Mouse (Mus musculus) megakaryocyte, embryonic 14.5 days (primary cell): Measurements from ENCODE around the gene Spata48. TPM values are rescaled to one million over a fixed set of nuclear protein-coding genes. Genes with fewer than 3 reads are reported as not detected.
A peak's percentile ranks its signal among the peaks of the same experiment; 100 is the strongest.

ENCODE experiments used
- H3K27me3 ChIP-seq: replicated peaks from 2 replicates; pipeline ENCODE3; 2012; ENCODE audit warnings: inconsistent platforms
- H3K36me3 ChIP-seq: replicated peaks from 2 replicates; pipeline ENCODE3; 2012; ENCODE audit warnings: low read length, inconsistent platforms, mixed read lengths
- H3K4me1 ChIP-seq: 2 replicates; pipeline ENCODE4 v1.6.1; 2012; ENCODE audit warnings: inconsistent platforms
- H3K4me3 ChIP-seq: replicated peaks from 2 replicates; pipeline ENCODE3; 2012; ENCODE audit warnings: moderate library complexity, mild to moderate bottlenecking, inconsistent platforms
- H3K9me3 ChIP-seq: 2 replicates; pipeline ENCODE4 v1.6.1; 2012; ENCODE audit warnings: inconsistent platforms
- FLI1 ChIP-seq: IDR thresholded peaks from 2 replicates; pipeline ENCODE4 v1.6.1; 2012; ENCODE audit warnings: low read length, inconsistent platforms, mixed read lengths
- GATA1 ChIP-seq: IDR thresholded peaks from 3 replicates; pipeline ENCODE4 v1.6.1; 2012; ENCODE audit warnings: mixed read lengths, low read length, inconsistent platforms, borderline replicate concordance
- polyA plus RNA-seq: library from polyadenylated mRNA; stranded (reverse); fragments of >175 nt; gene quantifications from 2 replicates; pipeline ENCODE4 v1.2.3, GENCODE M21; 2012; ENCODE audit warnings: low replicate concordance; ENCODE audit not compliant: insufficient read depth

The Spata48 gene
- polyA plus RNA-seq, result 6.8 and 25.8 TPM in 2 replicates

GRCm38 (mm10) chr11:11461635-11462560 is at the start of gene Spata48, which contains the start of gene Zpbp:
TSS of gene Spata48 (plus strand) at chr11:11462094.
TSS of gene Zpbp (minus strand) at chr11:11462408.
- peak within 1 kb of the TSS; percentile 98 for H3K4me3 ChIP-seq
- H3K36me3 ChIP-seq, result no peaks in the 10 kb centered on the region
- no peaks in the 10 kb centered on the region for H3K27me3 ChIP-seq
- no peaks in the 10 kb centered on the region for H3K9me3 ChIP-seq
- peaks cover 26% of the 10 kb centered on the region for H3K4me1 ChIP-seq
- TF ChIP-seq GATA1, result no peak
- peak; percentile 71; the same call in 1 of the 2 replicates for TF ChIP-seq FLI1

- H3K4me3 ChIP-seq, result no peak overlapping the region
- H3K4me1 ChIP-seq, result peaks cover 2% of the 10 kb centered on the region; the same call in 1 of the 2 replicates
- no peaks in the 10 kb centered on the region for H3K9me3 ChIP-seq
- no peaks in the 10 kb centered on the region for H3K27me3 ChIP-seq
- H3K36me3 ChIP-seq, result no peaks in the 10 kb centered on the region
- TF ChIP-seq GATA1 (no peak), FLI1 (no peak)
Observed at GRCm38 (mm10) chr11:11414188-11414587, 47.7 kb upstream of the Spata48 start.

- Histone ChIP-seq H3K36me3 (no peaks in the 10 kb centered on the region), H3K9me3 (no peaks in the 10 kb centered on the region), H3K27me3 (no peaks in the 10 kb centered on the region), H3K4me3 (no peak overlapping the region), H3K4me1 (peaks cover 2% of the 10 kb centered on the region; the same call in 1 of the 2 replicates)
- TF ChIP-seq FLI1 (no peak), GATA1 (no peak)
Observed at GRCm38 (mm10) chr11:11417356-11417755, 44.5 kb upstream of the Spata48 start.

GRCm38 (mm10) chr11:11455037-11455436 is 6.9 kb upstream of the Spata48 start:
- Histone ChIP-seq H3K27me3 (no peaks in the 10 kb centered on the region), H3K4me1 (0 out of 2 replicates have a peak, but pooled peaks cover 2% of the 10 kb centered on the region), H3K9me3 (no peaks in the 10 kb centered on the region), H3K36me3 (no peaks in the 10 kb centered on the region), H3K4me3 (no peak overlapping the region)
- TF ChIP-seq FLI1 (no peak), GATA1 (no peak)

GRCm38 (mm10) chr11:11462561-11462890 is 632 bp downstream of the Spata48 start:
- Histone ChIP-seq H3K36me3 (no peaks in the 10 kb centered on the region), H3K4me3 (peak overlapping the region; percentile 98), H3K9me3 (no peaks in the 10 kb centered on the region), H3K27me3 (no peaks in the 10 kb centered on the region), H3K4me1 (peaks cover 29% of the 10 kb centered on the region)
- no peak for TF ChIP-seq FLI1
- TF ChIP-seq GATA1, result no peak

GRCm38 (mm10) chr11:11468924-11469323 is 7.0 kb downstream of the Spata48 start:
- no peaks in the 10 kb centered on the region for H3K9me3 ChIP-seq
- H3K4me1 ChIP-seq, result peaks cover 24% of the 10 kb centered on the region

GRCm38 (mm10) chr11:11484378-11484777 is 22.5 kb downstream of the Spata48 start:
- TF ChIP-seq FLI1 (no peak), GATA1 (no peak)
- Histone ChIP-seq H3K9me3 (no peaks in the 10 kb centered on the region), H3K27me3 (no peaks in the 10 kb centered on the region), H3K4me3 (peak overlapping the region; percentile 25), H3K36me3 (no peaks in the 10 kb centered on the region), H3K4me1 (peaks cover 10% of the 10 kb centered on the region)

More at GRCm38 (mm10) chr11:11468924-11469323, 7.0 kb downstream of the Spata48 start:
- no peaks in the 10 kb centered on the region for H3K36me3 ChIP-seq
- H3K27me3 ChIP-seq, result no peaks in the 10 kb centered on the region
- TF ChIP-seq GATA1, result no peak
- no peak overlapping the region for H3K4me3 ChIP-seq

GRCm38 (mm10) chr11:11492044-11492443 is 30.1 kb downstream of the Spata48 start:
- Histone ChIP-seq H3K4me1 (0 out of 2 replicates have a peak, but pooled peaks cover 3% of the 10 kb centered on the region), H3K9me3 (no peaks in the 10 kb centered on the region), H3K4me3 (no peak overlapping the region), H3K36me3 (no peaks in the 10 kb centered on the region), H3K27me3 (no peaks in the 10 kb centered on the region)
- TF ChIP-seq GATA1, result no peak
- no peak for TF ChIP-seq FLI1

GRCm38 (mm10) chr11:11495697-11496096 is 33.8 kb downstream of the Spata48 start:
- Histone ChIP-seq H3K4me1 (no peaks in the 10 kb centered on the region; the same call in 1 of the 2 replicates), H3K27me3 (no peaks in the 10 kb centered on the region), H3K36me3 (no peaks in the 10 kb centered on the region), H3K4me3 (no peak overlapping the region), H3K9me3 (no peaks in the 10 kb centered on the region)
- TF ChIP-seq GATA1 (no peak), FLI1 (no peak)

GRCm38 (mm10) chr11:11499944-11500343 is 38.0 kb downstream of the Spata48 start:
- H3K36me3 ChIP-seq, result no peaks in the 10 kb centered on the region
- no peak overlapping the region for H3K4me3 ChIP-seq
- TF ChIP-seq FLI1 (no peak), GATA1 (no peak)
- H3K4me1 ChIP-seq, result no peaks in the 10 kb centered on the region; the same call in 1 of the 2 replicates
- no peaks in the 10 kb centered on the region for H3K27me3 ChIP-seq
- no peaks in the 10 kb centered on the region for H3K9me3 ChIP-seq
